Mouse (Mus musculus) E14TG2a.4 (cell line): ENCODE measurements at regions not wholly inside any gene's neighbourhood (a gene's known extent, or its start where the extent isn't known, plus 50 kb on each side); places are given as distances from the start of the nearest gene placed in this dataset.

Experiments
- H3K27me3 ChIP-seq: 2 replicates; pipeline ENCODE4 v1.6.1; 2014; ENCODE audit warnings: low read length, control low read depth; ENCODE audit not compliant: insufficient read depth
- H3K36me3 ChIP-seq: 2 replicates; pipeline ENCODE4 v1.6.1; 2014; ENCODE audit warnings: low read length, control low read depth; ENCODE audit not compliant: insufficient read depth
- H3K4me1 ChIP-seq: replicated peaks from 2 replicates; pipeline ENCODE4 v1.6.1; 2014; ENCODE audit warnings: low read depth, low read length, control low read depth
- H3K4me3 ChIP-seq: replicated peaks from 2 replicates; pipeline ENCODE4 v1.5.1; 2014; ENCODE audit warnings: mild to moderate bottlenecking, low read length
- H3K9me3 ChIP-seq: 2 replicates; pipeline ENCODE4 v1.6.1; 2014; ENCODE audit warnings: low read length, control low read depth
- CTCF ChIP-seq: conservative IDR thresholded peaks from 2 replicates; pipeline ENCODE4 v1.5.1; 2014; ENCODE audit warnings: low read length
- NANOG ChIP-seq: IDR thresholded peaks from 2 replicates; pipeline ENCODE4 v1.6.1; 2014; ENCODE audit warnings: borderline replicate concordance, low read length, mixed read lengths
- POU5F1 ChIP-seq: IDR thresholded peaks from 2 replicates; pipeline ENCODE4 v1.6.1; 2014; ENCODE audit warnings: low read length, borderline replicate concordance

GRCm38 (mm10) chr13:69182478-69182877 lies 183.1 kb upstream of the Adcy2 start:
- no peaks in the 10 kb centered on the region for H3K36me3 ChIP-seq
- H3K27me3 ChIP-seq, result no peaks in the 10 kb centered on the region
- TF ChIP-seq CTCF (no peak), NANOG (no peak), POU5F1 (no peak)
- peaks cover 3% of the 10 kb centered on the region; the same call in 1 of the 2 replicates for H3K9me3 ChIP-seq
- no peak overlapping the region for H3K4me3 ChIP-seq
- no peaks in the 10 kb centered on the region for H3K4me1 ChIP-seq

- no peaks in the 10 kb centered on the region for H3K9me3 ChIP-seq
- no peaks in the 10 kb centered on the region for H3K36me3 ChIP-seq
- TF ChIP-seq POU5F1 (no peak), CTCF (no peak), NANOG (no peak)
- H3K4me1 ChIP-seq, result no peaks in the 10 kb centered on the region
- no peaks in the 10 kb centered on the region for H3K27me3 ChIP-seq
- no peak overlapping the region for H3K4me3 ChIP-seq
Observed at GRCm38 (mm10) chr13:69190661-69191060, 191.3 kb upstream of the Adcy2 start.

GRCm38 (mm10) chr13:69196464-69196871 lies 197.1 kb upstream of the Adcy2 start:
- TF ChIP-seq CTCF (no peak), NANOG (no peak), POU5F1 (peak; percentile 43; the same call in 1 of the 2 replicates)
- no peak overlapping the region for H3K4me3 ChIP-seq
- H3K27me3 ChIP-seq, result no peaks in the 10 kb centered on the region
- no peaks in the 10 kb centered on the region for H3K9me3 ChIP-seq
- H3K36me3 ChIP-seq, result no peaks in the 10 kb centered on the region
- H3K4me1 ChIP-seq, result no peaks in the 10 kb centered on the region

GRCm38 (mm10) chr13:69207741-69208568 lies 208.6 kb upstream of the Adcy2 start:
- Histone ChIP-seq H3K9me3 (no peaks in the 10 kb centered on the region), H3K4me1 (no peaks in the 10 kb centered on the region), H3K27me3 (no peaks in the 10 kb centered on the region), H3K4me3 (no peak overlapping the region), H3K36me3 (no peaks in the 10 kb centered on the region)
- TF ChIP-seq POU5F1 (no peak), NANOG (no peak)

GRCm38 (mm10) chr13:69208569-69208881 lies 209.2 kb upstream of the Adcy2 start:
- Histone ChIP-seq H3K9me3 (no peaks in the 10 kb centered on the region), H3K36me3 (no peaks in the 10 kb centered on the region), H3K4me1 (no peaks in the 10 kb centered on the region), H3K4me3 (no peak overlapping the region), H3K27me3 (no peaks in the 10 kb centered on the region)
- no peak for TF ChIP-seq POU5F1
- no peak for TF ChIP-seq CTCF
- no peak for TF ChIP-seq NANOG

- Histone ChIP-seq H3K4me1 (no peaks in the 10 kb centered on the region), H3K36me3 (no peaks in the 10 kb centered on the region), H3K27me3 (no peaks in the 10 kb centered on the region), H3K4me3 (no peak overlapping the region), H3K9me3 (no peaks in the 10 kb centered on the region)
- TF ChIP-seq POU5F1 (no peak), NANOG (no peak), CTCF (no peak)
Observed at GRCm38 (mm10) chr13:69216579-69216978, 217.2 kb upstream of the Adcy2 start.

GRCm38 (mm10) chr13:69220425-69220824 lies 221.1 kb upstream of the Adcy2 start:
- Histone ChIP-seq H3K4me3 (no peak overlapping the region), H3K4me1 (no peaks in the 10 kb centered on the region), H3K9me3 (no peaks in the 10 kb centered on the region), H3K27me3 (no peaks in the 10 kb centered on the region), H3K36me3 (no peaks in the 10 kb centered on the region)
- TF ChIP-seq CTCF, result no peak
- no peak for TF ChIP-seq NANOG
- no peak for TF ChIP-seq POU5F1

- Histone ChIP-seq H3K4me3 (no peak overlapping the region), H3K27me3 (no peaks in the 10 kb centered on the region), H3K36me3 (no peaks in the 10 kb centered on the region), H3K9me3 (no peaks in the 10 kb centered on the region), H3K4me1 (no peaks in the 10 kb centered on the region)
- TF ChIP-seq POU5F1, result no peak
- no peak for TF ChIP-seq CTCF
- no peak for TF ChIP-seq NANOG
Observed at GRCm38 (mm10) chr13:69226538-69226937, 227.2 kb upstream of the Adcy2 start.
